Mouse (Mus musculus) left cerebral cortex, postnatal 36 days (tissue): ENCODE measurements around the gene Klra5. TPM values are rescaled to one million over a fixed set of nuclear protein-coding genes. Genes with fewer than 3 reads are reported as not detected.
"Not testable (repeated sequence)": the region's sequence is repeated elsewhere in the genome, so short reads cannot be mapped to it uniquely, and the experiment has no call there.

Experiments
- DNase-seq, 2 experiments: peaks; one replicate each; pipeline ENCODE4 v3.0.0; 2021 to 2022; ENCODE audit warnings: low spot score in 2 of 2, mixed read lengths in 1 of 2
- intact Hi-C: fragments of 180-260 bp; cut with DNase I; formaldehyde crosslinking; loops from one replicate; pipeline ENCODE4 v1.15.1; 2025
- total RNA-seq, 2 experiments: library from RNA; stranded (reverse); gene quantifications; 2 replicates each; pipeline ENCODE4 v1.2.3; 2021

Gene Klra5
- not detected for total RNA-seq

DNA sequence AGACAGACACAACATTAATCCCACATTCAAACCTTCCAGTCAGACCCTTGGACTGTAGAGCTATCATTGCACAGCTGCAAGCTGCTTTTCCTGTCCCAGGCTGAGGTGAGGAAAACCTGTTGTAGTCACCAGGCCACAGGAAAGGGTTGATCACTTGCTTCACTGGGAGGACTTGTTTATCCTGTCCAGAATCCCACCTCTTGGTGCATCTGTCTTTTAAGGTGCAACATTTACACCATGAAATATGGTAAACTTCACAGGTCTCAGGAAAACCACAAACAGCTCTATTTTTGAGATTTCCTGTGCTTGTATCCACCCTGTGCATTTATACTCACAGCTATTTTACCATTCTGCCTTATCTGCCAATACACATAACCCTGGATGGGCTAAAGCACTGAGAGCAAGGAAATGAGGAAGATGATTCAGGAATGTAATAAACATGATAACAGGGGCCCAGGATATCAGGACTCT is at the start of gene Klra5:
TSS of gene Klra5 (minus strand) at position 175 of the 471 bp plus-strand sequence.
- intact Hi-C loops = not testable (repeated sequence)

GRCm38 (mm10) chr6:129916996-129917395 is 454 bp downstream of the Klra5 start:
- intact Hi-C loops = no loop called here

More for the DNA sequence above, at the start of gene Klra5:
- DNase-seq = not testable (repeated sequence)

DNA sequence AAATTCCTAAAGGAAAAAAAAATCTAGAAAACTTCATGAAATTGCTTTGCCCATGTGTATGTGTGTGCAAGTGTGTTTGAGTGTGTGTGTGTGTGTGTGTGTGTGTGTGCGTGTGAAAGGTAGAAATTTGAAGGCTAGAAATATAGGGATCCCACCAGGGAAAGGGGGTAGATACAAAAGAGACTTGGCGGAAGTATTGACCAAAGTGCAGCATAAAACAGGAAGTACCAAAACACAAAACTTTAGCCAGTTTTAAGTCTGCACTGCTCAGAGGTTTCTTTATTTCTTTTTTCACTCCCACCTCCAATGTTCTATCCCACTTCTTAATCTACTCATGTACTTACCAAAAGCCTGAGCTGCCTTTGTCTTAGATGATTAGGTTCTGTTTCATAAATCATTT is 34.9 kb downstream of the Klra5 start:
- intact Hi-C loops = no loop called here
- no peak for DNase-seq

More at GRCm38 (mm10) chr6:129916996-129917395, 454 bp downstream of the Klra5 start:
- no peak for DNase-seq

DNA sequence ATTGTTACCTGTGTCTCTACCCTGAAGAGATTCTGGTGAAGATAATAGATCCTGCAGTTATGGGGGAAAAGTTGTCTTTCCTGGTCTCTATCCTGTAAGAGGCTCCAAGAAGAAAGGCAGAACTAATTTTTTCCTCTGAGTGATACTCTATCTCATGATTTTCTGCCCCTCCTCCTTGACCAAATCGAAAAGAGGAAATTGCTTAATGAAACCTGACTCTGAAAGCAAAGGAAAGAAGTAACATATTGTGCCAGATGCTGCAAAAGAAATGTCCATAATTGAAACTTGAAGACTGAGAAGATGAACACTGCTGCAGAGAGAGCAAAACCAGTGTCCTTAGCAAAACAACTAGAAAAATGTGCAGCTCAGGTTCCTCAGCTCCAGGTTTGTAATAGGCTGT is 40.9 kb downstream of the Klra5 start, which contains the start of gene Klra17:
TSS of gene Klra17 (minus strand) at position 124 of the 400 bp plus-strand sequence.
- DNase-seq = no peak
- intact Hi-C loops = no loop called here

DNA sequence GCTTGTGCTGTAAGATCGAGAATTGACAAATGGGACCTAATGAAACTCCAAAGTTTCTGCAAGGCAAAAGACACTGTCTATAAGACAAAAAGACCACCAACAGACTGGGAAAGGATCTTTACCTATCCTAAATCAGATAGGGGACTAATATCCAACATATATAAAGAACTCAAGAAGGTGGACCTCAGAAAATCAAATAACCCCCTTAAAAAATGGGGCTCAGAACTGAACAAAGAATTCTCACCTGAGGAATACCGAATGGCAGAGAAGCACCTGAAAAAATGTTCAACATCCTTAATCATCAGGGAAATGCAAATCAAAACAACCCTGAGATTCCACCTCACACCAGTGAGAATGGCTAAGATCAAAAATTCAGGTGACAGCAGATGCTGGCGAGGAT is 55.1 kb downstream of the Klra5 start, which contains the start of gene Gm17631:
TSS of gene Gm17631 (plus strand) at position 301 of the 400 bp plus-strand sequence.
- intact Hi-C loops, DNase-seq: not testable (repeated sequence)

Other genes with a start within 250 kb of the Klra5 start
- gene Klrc1, start 238.7 kb downstream of the Klra5 start, total RNA-seq = not detected
- gene Klri1, start 200.5 kb downstream of the Klra5 start, total RNA-seq = not detected
- gene Klri2, start 177.2 kb downstream of the Klra5 start, total RNA-seq = not detected
- gene Gm156, start 133.4 kb downstream of the Klra5 start, total RNA-seq = not detected
- gene Gm17631, start 55.0 kb downstream of the Klra5 start, total RNA-seq = not detected
- not detected for gene Klra17, start 41.0 kb downstream of the Klra5 start, total RNA-seq
- gene Klra6, start 109.3 kb upstream of the Klra5 start, total RNA-seq = not detected
- gene Klra4, start 149.6 kb upstream of the Klra5 start, total RNA-seq = not detected
- not detected for gene Klra8, start 212.2 kb upstream of the Klra5 start, total RNA-seq